Mouse (Mus musculus): ENCODE data around the gene Kctd10.

GRCm38 (mm10) chr5:114358833-114359232, 21.5 kb downstream of the Kctd10 start:
- TF ChIP-seq POLR2A (IDR thresholded peaks at IDR 0.05; ENCODE audit: low read depth, low read length) (no peak), CTCF (IDR thresholded peaks at IDR 0.05; ENCODE audit: extremely low read depth, insufficient read depth, insufficient read length, insufficient replicate concordance) (no peak)
